Mouse (Mus musculus): Measurements from ENCODE around the gene Lrrc29. TPM values are rescaled to one million over a fixed set of nuclear protein-coding genes. Genes with fewer than 3 reads are reported as not detected.
A peak's percentile ranks its signal among the peaks of the same experiment; 100 is the strongest.

Lrrc29 gene
- polyA plus RNA-seq, 1 experiment from 2014 or later, result 2.1 TPM

DNA sequence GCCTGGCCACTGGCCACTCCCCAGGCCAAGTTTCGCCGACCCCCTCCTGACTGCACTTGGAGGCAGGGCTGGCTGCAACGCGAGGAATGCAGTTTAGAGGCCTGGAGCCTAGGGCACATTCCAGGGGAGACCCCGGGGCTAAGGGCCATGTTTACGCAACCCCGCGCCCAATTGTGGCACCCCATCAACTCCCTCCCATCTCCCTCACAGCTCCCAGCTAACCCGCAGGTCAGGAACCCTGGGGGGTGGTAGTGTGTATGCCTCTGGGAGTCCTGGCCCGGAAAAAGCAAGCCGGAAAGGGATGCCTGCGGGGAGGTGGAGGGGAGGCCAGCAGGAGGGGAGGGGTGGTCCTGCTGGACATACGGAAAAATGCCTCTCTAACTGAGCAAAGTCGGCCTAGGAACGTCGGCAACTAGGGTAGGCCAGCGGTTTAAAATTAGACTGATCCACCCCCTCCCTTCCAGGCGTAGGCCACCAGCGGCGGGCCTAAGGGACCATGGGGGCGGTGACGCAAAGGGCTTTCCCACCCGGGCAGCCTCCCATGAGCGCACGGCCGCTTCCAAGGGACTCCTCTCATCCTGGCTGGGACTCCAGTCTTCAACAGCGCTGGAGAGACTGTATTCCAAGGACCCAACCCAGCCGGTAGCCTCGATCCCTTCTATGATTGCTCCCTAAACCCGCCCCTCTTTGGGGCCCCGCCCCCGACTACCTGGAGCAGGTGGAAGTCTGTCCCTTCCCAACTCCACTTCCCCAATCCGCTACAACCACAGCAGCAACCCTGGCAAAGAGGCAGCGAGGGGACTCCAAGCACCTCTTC is 20.7 kb upstream of the Lrrc29 start:
- peak; percentile 64 for ATAC-seq (ENCODE audit: low read depth)
- peak overlapping the region; percentile 98 for H3K27ac ChIP-seq (ENCODE audit: low read length)
- 0 out of 2 replicates have a peak, but pooled peaks cover 4% of the 10 kb centered on the region for H3K36me3 ChIP-seq (ENCODE audit: control insufficient read depth, insufficient read depth, low read length)
- H3K9ac ChIP-seq (ENCODE audit: low read length), result peak overlapping the region; percentile 96
- H3K9me3 ChIP-seq (ENCODE audit: control insufficient read depth, low read length), result no peaks in the 10 kb centered on the region
- H3K4me3 ChIP-seq (ENCODE audit: low read length), result peak overlapping the region; percentile 91
- H3K4me1 ChIP-seq (replicated peaks; ENCODE audit: control insufficient read depth, insufficient read depth, low read length), result peaks cover 38% of the 10 kb centered on the region
- H3K4me2 ChIP-seq (ENCODE audit: low read depth, low read length), result peak overlapping the region; percentile 92
- 1% methylated on average over 29 of the region's 34 CpGs for WGBS
- no peaks in the 10 kb centered on the region; the same call in 1 of the 2 replicates for H3K27me3 ChIP-seq (ENCODE audit: control insufficient read depth, insufficient read depth, low read depth, low read length)

DNA sequence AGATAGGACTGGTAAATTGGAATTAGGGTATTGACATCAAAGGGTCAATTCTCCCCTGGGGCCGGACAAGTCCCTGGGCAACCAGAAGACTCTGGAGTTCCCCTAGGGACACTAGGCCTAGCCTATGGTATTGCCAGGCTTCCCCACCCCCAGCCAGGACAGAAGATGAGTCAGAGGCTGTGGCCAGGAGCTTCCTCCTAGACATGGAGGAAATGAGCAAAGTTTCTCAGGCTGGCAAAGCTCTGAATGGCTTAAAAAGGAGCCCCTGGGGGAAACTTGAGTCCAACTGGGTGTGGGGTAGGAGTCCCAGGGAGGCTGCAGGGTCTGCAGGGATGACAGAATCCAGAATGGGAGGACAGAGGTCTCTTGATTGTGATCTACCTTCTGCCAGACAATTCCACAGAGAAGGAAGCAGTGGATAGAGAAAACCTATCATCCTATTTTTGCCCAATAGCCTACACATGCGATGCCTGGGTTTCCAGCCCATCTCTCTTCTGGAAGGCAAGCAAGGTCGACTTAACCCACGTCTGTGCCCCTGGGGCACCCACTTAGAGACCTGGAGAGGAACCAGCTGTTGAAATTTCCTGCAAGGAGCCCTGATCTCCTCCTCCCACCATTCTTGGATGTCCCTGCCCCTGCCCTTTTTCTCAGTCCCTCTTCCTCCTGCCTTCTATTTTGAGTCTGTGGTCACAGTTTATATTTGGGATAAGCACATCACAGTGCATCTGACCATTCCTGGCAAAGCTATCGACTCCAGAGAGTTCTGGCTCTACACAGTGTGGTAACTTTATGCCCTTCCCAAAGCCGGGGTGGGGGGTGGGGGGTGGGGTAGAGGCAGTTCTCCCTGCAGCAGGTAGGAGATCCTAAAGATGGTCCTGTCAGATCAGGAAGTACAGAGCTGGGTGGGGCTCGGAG is 19.2 kb upstream of the Lrrc29 start:
- ATAC-seq (ENCODE audit: low read depth), result no peak
- peak overlapping the region; percentile 98 for H3K27ac ChIP-seq (ENCODE audit: low read length)
- 23% methylated on average over 7 of the region's 7 CpGs for WGBS
- H3K36me3 ChIP-seq (ENCODE audit: control insufficient read depth, insufficient read depth, low read length), result 0 out of 2 replicates have a peak, but pooled peaks cover 4% of the 10 kb centered on the region
- H3K4me3 ChIP-seq (ENCODE audit: low read length), result peak overlapping the region; percentile 91
- peak overlapping the region; percentile 92 for H3K4me2 ChIP-seq (ENCODE audit: low read depth, low read length)
- H3K27me3 ChIP-seq (ENCODE audit: control insufficient read depth, insufficient read depth, low read depth, low read length), result no peaks in the 10 kb centered on the region
- no peaks in the 10 kb centered on the region for H3K9me3 ChIP-seq (ENCODE audit: control insufficient read depth, low read length)
- peaks cover 49% of the 10 kb centered on the region for H3K4me1 ChIP-seq (replicated peaks; ENCODE audit: control insufficient read depth, insufficient read depth, low read length)
- H3K9ac ChIP-seq (ENCODE audit: low read length), result peak overlapping the region; percentile 96

DNA sequence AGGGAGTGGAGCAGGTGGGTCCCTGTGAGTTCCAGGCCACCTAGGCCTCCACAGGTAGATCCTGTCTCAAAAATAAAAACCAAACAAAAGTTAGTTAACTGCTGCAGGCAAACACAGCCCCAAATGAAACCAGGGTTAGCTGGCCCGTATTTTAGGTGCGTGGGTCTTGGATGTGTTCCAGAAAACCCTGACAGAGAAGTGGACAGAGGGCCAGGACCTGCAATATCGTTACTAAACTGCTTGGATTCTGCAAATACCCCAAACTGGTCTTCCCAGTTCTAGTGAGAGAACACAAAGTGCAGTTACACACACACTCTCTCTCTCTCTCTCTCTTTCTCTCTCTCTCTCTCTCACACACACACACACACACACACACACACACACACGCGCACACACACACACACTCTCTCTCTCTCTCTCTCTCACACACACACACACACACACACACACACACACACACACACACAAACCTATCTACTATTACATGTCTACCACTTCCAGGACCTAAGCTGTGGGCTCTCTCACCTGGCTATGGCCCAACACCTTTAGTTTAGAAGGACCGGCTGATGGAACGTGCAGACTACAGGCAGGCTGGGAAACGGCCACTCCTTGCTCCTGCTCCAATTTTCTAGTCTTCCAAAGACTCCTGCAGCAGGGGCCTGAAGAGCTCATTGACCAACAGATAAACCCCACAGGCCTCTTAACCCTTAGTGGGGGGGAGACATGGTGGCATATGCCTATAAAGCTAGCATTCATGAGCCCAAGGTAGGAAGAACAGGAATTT is 17.9 kb upstream of the Lrrc29 start:
- Histone ChIP-seq H3K27me3 (ENCODE audit: control insufficient read depth, insufficient read depth, low read depth, low read length) (no peaks in the 10 kb centered on the region), H3K9me3 (ENCODE audit: control insufficient read depth, low read length) (no peaks in the 10 kb centered on the region), H3K4me1 (replicated peaks; ENCODE audit: control insufficient read depth, insufficient read depth, low read length) (peaks cover 60% of the 10 kb centered on the region), H3K9ac (ENCODE audit: low read length) (peak overlapping the region; percentile 96), H3K27ac (ENCODE audit: low read length) (peak overlapping the region; percentile 98), H3K4me2 (ENCODE audit: low read depth, low read length) (peak overlapping the region; percentile 92), H3K4me3 (ENCODE audit: low read length) (peak overlapping the region; percentile 91), H3K36me3 (ENCODE audit: control insufficient read depth, insufficient read depth, low read length) (0 out of 2 replicates have a peak, but pooled peaks cover 4% of the 10 kb centered on the region)
- WGBS, result 25% methylated on average over 8 of the region's 8 CpGs
- ATAC-seq (ENCODE audit: low read depth), result no peak

DNA sequence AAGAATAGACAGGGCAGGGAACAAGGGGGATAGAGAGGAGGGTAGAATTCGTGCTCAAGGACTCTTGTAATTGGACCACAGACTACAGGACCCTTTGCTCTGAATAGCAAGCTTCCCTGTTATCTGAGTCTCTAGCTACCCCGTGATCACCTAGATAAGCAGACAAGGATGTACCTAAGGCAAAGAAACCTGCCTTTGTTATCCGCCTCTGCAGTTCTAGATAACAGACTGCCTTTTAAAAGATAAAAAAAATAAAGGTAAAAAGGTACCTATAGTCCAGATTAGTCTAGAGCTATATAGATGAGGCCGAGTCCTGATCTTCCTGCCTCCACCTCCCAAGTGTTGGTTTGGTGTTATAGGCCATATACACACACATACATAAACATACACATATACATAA is 16.7 kb upstream of the Lrrc29 start:
- Histone ChIP-seq H3K27ac (ENCODE audit: low read length) (peak overlapping the region; percentile 98), H3K4me2 (ENCODE audit: low read depth, low read length) (peak overlapping the region; percentile 92), H3K4me3 (ENCODE audit: low read length) (peak overlapping the region; percentile 91)

DNA sequence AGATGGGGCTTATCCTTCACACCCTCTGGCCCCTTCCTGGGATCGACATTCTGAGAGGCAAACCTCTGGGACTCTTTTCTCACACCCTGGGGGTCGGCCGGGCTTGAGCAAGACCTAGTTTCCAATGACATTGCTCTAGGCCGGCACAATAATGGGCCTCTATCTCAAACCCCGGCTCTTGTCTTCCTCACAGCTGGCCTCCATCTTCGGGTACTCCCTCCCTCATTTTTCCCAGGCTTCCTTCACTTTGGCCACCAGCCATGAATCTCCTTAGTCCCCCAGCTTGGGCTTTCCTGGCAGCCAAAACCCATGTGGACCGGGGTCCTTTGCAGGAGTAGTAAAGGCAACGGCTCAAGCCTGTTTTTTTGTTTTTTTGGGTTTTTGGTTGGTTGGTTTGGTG is 15.3 kb upstream of the Lrrc29 start:
- peak overlapping the region; percentile 94 for H3K27ac ChIP-seq (ENCODE audit: low read length)
- peaks cover 63% of the 10 kb centered on the region for H3K4me1 ChIP-seq (replicated peaks; ENCODE audit: control insufficient read depth, insufficient read depth, low read length)
- H3K4me2 ChIP-seq (ENCODE audit: low read depth, low read length), result no peak overlapping the region; the same call in 1 of the 2 replicates
- no peaks in the 10 kb centered on the region for H3K27me3 ChIP-seq (ENCODE audit: control insufficient read depth, insufficient read depth, low read depth, low read length)
- no peak overlapping the region for H3K4me3 ChIP-seq (ENCODE audit: low read length)
- ATAC-seq (ENCODE audit: low read depth), result peak; percentile 87
- WGBS, result 19% methylated on average over 8 of the region's 8 CpGs
- no peak overlapping the region for H3K9ac ChIP-seq (ENCODE audit: low read length)
- H3K9me3 ChIP-seq (ENCODE audit: control insufficient read depth, low read length), result no peaks in the 10 kb centered on the region
- peaks cover 28% of the 10 kb centered on the region for H3K36me3 ChIP-seq (ENCODE audit: control insufficient read depth, insufficient read depth, low read length)

More for the DNA sequence above, 16.7 kb upstream of the Lrrc29 start:
- Histone ChIP-seq H3K9me3 (ENCODE audit: control insufficient read depth, low read length) (no peaks in the 10 kb centered on the region), H3K4me1 (replicated peaks; ENCODE audit: control insufficient read depth, insufficient read depth, low read length) (peaks cover 63% of the 10 kb centered on the region), H3K36me3 (ENCODE audit: control insufficient read depth, insufficient read depth, low read length) (peaks cover 14% of the 10 kb centered on the region), H3K27me3 (ENCODE audit: control insufficient read depth, insufficient read depth, low read depth, low read length) (no peaks in the 10 kb centered on the region), H3K9ac (ENCODE audit: low read length) (peak overlapping the region; percentile 49)
- WGBS, result 44% methylated on average over 4 of the region's 4 CpGs
- no peak for ATAC-seq (ENCODE audit: low read depth)

DNA sequence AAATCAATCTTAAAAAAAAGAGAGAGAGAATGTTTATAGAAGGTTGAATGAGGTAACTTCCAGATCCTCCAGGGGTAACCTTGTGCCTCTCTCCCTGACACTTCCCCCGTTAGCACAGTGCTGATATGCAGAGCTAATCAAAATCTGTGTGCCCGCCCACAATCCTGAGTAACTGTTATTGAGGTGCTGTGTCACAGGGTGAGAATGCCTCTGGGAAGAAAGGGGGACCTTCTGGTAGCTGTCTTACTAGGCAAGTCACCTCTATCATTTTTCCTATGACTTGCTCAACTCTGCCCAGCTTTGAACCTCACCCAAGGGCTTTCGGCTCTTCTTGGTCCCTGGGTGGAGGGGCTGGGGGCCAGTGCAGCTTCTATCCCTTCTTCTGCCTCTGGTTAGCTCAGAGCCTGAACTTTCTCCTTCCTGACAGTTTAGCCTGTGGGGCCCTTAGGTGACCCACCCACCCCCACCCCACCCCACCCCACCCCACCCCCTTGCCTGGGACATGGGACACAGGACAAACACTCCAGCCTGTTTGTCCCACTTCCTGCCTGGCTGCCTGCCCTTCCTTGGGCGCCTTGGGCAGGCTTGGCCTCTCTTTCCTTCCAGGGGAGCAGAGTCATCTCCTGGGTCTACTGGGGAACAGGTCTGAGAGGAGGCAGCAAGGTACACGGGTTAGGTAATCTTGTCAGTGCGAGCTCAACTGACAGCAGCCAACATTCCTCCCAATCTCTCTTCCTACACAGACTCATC is 14.0 kb upstream of the Lrrc29 start:
- H3K27ac ChIP-seq (ENCODE audit: low read length), result peak overlapping the region; percentile 94
- peaks cover 40% of the 10 kb centered on the region for H3K36me3 ChIP-seq (ENCODE audit: control insufficient read depth, insufficient read depth, low read length)
- peak overlapping the region; percentile 5; the same call in 1 of the 2 replicates for H3K4me3 ChIP-seq (ENCODE audit: low read length)
- peak; percentile 31 for ATAC-seq (ENCODE audit: low read depth)
- peaks cover 55% of the 10 kb centered on the region for H3K4me1 ChIP-seq (replicated peaks; ENCODE audit: control insufficient read depth, insufficient read depth, low read length)
- H3K9ac ChIP-seq (ENCODE audit: low read length), result peak overlapping the region; percentile 53
- H3K27me3 ChIP-seq (ENCODE audit: control insufficient read depth, insufficient read depth, low read depth, low read length), result no peaks in the 10 kb centered on the region
- no peaks in the 10 kb centered on the region for H3K9me3 ChIP-seq (ENCODE audit: control insufficient read depth, low read length)
- peak overlapping the region; percentile 37 for H3K4me2 ChIP-seq (ENCODE audit: low read depth, low read length)
- WGBS, result 32% methylated on average over 6 of the region's 6 CpGs

DNA sequence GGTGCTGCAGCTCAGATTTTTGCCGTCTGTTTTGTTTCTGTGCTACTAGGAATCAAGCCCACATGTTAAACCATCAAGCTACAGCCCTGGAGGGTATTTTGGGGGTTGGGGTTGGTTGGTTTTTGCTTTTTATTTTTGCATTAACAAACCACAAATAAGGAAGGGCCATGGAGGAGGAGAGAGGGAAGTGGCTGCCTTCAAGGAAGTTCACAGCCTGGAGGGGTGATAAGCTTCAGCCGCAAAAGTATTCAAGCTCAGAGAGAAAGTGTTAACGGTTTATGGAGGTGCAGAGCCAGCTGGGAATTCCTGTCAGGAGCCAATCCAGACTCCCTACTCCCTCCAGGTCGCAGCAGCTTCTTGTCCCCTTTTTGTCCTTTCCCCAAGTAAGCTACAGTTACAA is 12.9 kb upstream of the Lrrc29 start:
- Histone ChIP-seq H3K27me3 (ENCODE audit: control insufficient read depth, insufficient read depth, low read depth, low read length) (no peaks in the 10 kb centered on the region), H3K36me3 (ENCODE audit: control insufficient read depth, insufficient read depth, low read length) (peaks cover 50% of the 10 kb centered on the region), H3K9me3 (ENCODE audit: control insufficient read depth, low read length) (no peaks in the 10 kb centered on the region), H3K4me3 (ENCODE audit: low read length) (no peak overlapping the region), H3K9ac (ENCODE audit: low read length) (peak overlapping the region; percentile 5; the same call in 1 of the 2 replicates), H3K4me1 (replicated peaks; ENCODE audit: control insufficient read depth, insufficient read depth, low read length) (peaks cover 47% of the 10 kb centered on the region), H3K27ac (ENCODE audit: low read length) (peak overlapping the region; percentile 94), H3K4me2 (ENCODE audit: low read depth, low read length) (no peak overlapping the region)
- 24% methylated on average over 4 of the region's 4 CpGs for WGBS
- ATAC-seq (ENCODE audit: low read depth), result no peak

DNA sequence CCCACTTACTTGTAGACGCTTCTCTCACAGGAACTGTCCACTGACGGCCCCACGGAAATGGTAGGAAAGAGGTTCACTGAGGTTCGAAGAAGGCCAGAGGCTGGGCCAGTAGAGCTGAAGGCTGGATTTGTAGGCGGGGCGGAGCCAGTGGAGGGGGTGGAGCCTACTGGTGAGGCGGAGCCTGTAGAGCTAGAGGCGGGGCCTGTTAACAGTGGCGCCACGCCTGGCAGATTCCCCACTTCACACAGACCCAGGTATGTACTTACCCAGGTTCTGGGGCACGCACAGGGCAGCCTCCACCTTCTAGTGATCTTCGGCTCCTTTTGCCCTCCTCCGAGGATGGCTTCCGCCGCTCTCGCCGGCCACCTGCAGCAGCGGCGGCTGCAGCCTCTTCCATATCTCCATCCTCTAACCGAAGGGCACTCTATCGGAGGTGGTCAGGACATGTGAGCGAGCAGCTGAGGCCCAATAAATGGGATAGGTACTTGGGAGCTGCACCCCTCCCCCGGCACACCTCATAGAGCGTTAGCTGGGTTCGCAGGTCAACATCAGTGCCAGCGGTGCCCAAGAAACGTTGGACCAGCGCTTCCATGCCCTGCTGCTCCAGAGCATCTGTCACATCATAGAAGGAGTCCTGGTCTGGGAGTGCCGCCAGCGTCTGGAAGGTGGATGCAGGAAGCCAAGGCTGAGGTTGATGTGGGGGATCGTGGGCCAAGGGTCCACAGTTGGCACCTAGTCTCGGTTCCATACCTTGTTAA is 10.5 kb upstream of the Lrrc29 start:
- Histone ChIP-seq H3K4me1 (replicated peaks; ENCODE audit: control insufficient read depth, insufficient read depth, low read length) (peaks cover 28% of the 10 kb centered on the region), H3K27me3 (ENCODE audit: control insufficient read depth, insufficient read depth, low read depth, low read length) (no peaks in the 10 kb centered on the region), H3K4me3 (ENCODE audit: low read length) (no peak overlapping the region), H3K9me3 (ENCODE audit: control insufficient read depth, low read length) (no peaks in the 10 kb centered on the region), H3K27ac (ENCODE audit: low read length) (no peak overlapping the region), H3K9ac (ENCODE audit: low read length) (no peak overlapping the region), H3K36me3 (ENCODE audit: control insufficient read depth, insufficient read depth, low read length) (peaks cover 63% of the 10 kb centered on the region), H3K4me2 (ENCODE audit: low read depth, low read length) (no peak overlapping the region)
- ATAC-seq (ENCODE audit: low read depth), result no peak
- 70% methylated on average over 32 of the region's 32 CpGs for WGBS
